Mouse (Mus musculus) myocyte (in vitro differentiated cells): ENCODE data around the gene Morn1.

ENCODE experiments used
- MAX ChIP-seq: IDR thresholded peaks from one replicate; pipeline ENCODE4 v1.6.1; 2011; ENCODE audit warnings: low read depth, mild to moderate bottlenecking, control low read depth
- MYOG ChIP-seq, 3 experiments: IDR thresholded peaks; one replicate each; pipeline ENCODE4 v1.6.1; 2011; ENCODE audit warnings: control low read depth in 2 of 3, low read depth in 2 of 3, mild to moderate bottlenecking in 2 of 3; ENCODE audit not compliant: insufficient read length in 2 of 3, control insufficient read depth in 1 of 3, insufficient read depth in 1 of 3

- TF ChIP-seq MYOG (IDR thresholded peaks at IDR 0.05; ENCODE audit: control insufficient read depth in 1 of 3, insufficient read depth in 1 of 3, insufficient read length in 2 of 3, low read depth in 2 of 3) (no peak), MAX (no peak)
Observed at GRCm38 (mm10) chr4:155095238-155095900, 9.0 kb downstream of the Morn1 start.
